Mouse (Mus musculus): Measurements from ENCODE around the gene Pcyox1. TPM values are rescaled to one million over a fixed set of nuclear protein-coding genes. Genes with fewer than 3 reads are reported as not detected.

Gene Pcyox1
- polyA plus RNA-seq, 1 experiment from 2014 or later = 102 TPM

Other genes starting within 250 kb of the Pcyox1 start
- gene Tgfa, start 201.9 kb downstream of the Pcyox1 start, polyA plus RNA-seq (2015; fragmentation: Nextera tagmentation; extraction: Ambion mirVana) = 6.5 and 8.9 TPM in 2 replicates
- gene Fam136a, start 31.5 kb downstream of the Pcyox1 start, polyA plus RNA-seq (2015; fragmentation: Nextera tagmentation; extraction: Ambion mirVana) = 99.5 and 104 TPM in 2 replicates
- gene Snrpg, start 25.9 kb downstream of the Pcyox1 start, polyA plus RNA-seq (2015; fragmentation: Nextera tagmentation; extraction: Ambion mirVana) = 489 and 522 TPM in 2 replicates
- 170 and 185 TPM in 2 replicates for gene Tia1, start 7.1 kb upstream of the Pcyox1 start, polyA plus RNA-seq (2015; fragmentation: Nextera tagmentation; extraction: Ambion mirVana)
- not detected in 2 replicates for gene Gm44790, start 29.5 kb upstream of the Pcyox1 start, polyA plus RNA-seq (2015; fragmentation: Nextera tagmentation; extraction: Ambion mirVana)
- gene C87436, start 41.2 kb upstream of the Pcyox1 start, polyA plus RNA-seq (2015; fragmentation: Nextera tagmentation; extraction: Ambion mirVana) = 24.7 and 26.8 TPM in 2 replicates
- 497 and 506 TPM in 2 replicates for gene Pcbp1, start 129.2 kb upstream of the Pcyox1 start, polyA plus RNA-seq (2015; fragmentation: Nextera tagmentation; extraction: Ambion mirVana)
- 318 and 378 TPM in 2 replicates for gene Asprv1, start 231.0 kb upstream of the Pcyox1 start, polyA plus RNA-seq (2015; fragmentation: Nextera tagmentation; extraction: Ambion mirVana)